Mouse (Mus musculus) cerebellum, adult 2 months (tissue): ENCODE data around the gene Fam189a2.

Experiments
- CTCF ChIP-seq: fragments of 200-500 bp; IDR thresholded peaks from 2 replicates; pipeline ENCODE4 v1.5.1; 2011; ENCODE audit warnings: low read depth, mild to moderate bottlenecking, control low read depth, low read length, moderate library complexity, borderline replicate concordance; ENCODE audit not compliant: insufficient read depth
- POLR2A ChIP-seq: fragments of 200-500 bp; IDR thresholded peaks from 2 replicates; pipeline ENCODE4 v1.6.1; 2011; ENCODE audit warnings: low read length, control low read depth, borderline replicate concordance; ENCODE audit not compliant: insufficient read depth

DNA sequence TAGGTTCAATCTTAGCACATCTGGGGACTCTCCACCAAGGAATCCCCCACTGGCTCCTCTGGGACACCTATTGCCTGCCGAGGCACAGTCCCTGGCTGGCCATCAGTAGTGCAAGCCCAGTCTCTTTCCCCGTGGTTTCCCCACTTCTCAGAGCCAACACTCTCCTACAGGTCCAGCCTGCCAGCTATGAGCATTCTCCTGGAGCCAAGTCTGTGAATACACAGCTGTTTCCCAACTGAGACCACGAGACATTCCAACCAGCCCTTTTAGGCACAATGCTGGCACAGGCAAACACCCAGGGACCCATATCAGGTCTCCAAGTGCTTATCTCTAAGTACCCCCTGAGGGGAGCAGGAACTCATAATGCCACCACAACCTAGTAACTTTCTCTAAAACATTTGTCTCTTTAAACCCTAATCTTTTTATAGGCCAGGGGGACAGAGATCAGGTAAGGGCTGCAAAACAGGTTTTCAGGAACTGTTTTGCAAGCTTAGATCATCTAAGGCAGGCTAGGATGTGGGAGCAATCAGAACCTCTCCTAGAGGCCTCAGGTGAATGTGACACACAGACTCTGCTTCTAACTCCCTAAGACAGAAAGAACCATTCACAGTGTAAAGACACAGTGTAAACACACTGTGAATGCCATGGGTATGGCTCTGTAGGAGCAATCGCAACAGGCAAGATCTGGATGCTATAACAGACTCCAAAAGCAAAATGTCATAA lies 23.0 kb downstream of the Fam189a2 start:
- TF ChIP-seq CTCF: no peak
- no peak for TF ChIP-seq POLR2A
